In genomic region chr2:168472899-168473298, GRCm38 (mm10) we compare ENCODE assay signal across 8 mouse cellular contexts.
DNase-seq lines count a peak whose midpoint lies in the region; ATAC-seq and TF ChIP-seq lines count a peak whose summit lies in the region.

No protein-coding gene starts in this region.

- WGBS in hindbrain, embryonic 10.5 days = 8% methylated on average over 16 of the region's 16 CpGs
- WGBS in lung, postnatal 0 days = 6% methylated on average over 16 of the region's 16 CpGs

- no peaks in the 10 kb centered on the region for H3K9me3 ChIP-seq in hindbrain, embryonic 10.5 days
- H3K9me3 ChIP-seq in lung, postnatal 0 days (ENCODE audit: low read length) = no peaks in the 10 kb centered on the region

- peak overlapping the region; percentile 74 for H3K27ac ChIP-seq in hindbrain, embryonic 10.5 days
- H3K27ac ChIP-seq in lung, postnatal 0 days (ENCODE audit: low read length) = no peak overlapping the region

- peak; percentile 39; the same call in 1 of the 2 replicates for ATAC-seq in lung, postnatal 0 days

- peak; percentile 79 for TF ChIP-seq CTCF in lung, postnatal 0 days (IDR thresholded peaks at IDR 0.05)

- no peak for TF ChIP-seq EP300 in lung, postnatal 0 days (IDR thresholded peaks at IDR 0.05)

- no peaks in the 10 kb centered on the region for H3K36me3 ChIP-seq in hindbrain, embryonic 10.5 days
- no peaks in the 10 kb centered on the region for H3K36me3 ChIP-seq in lung, postnatal 0 days (ENCODE audit: insufficient read depth, low read length)

- peaks cover 12% of the 10 kb centered on the region for H3K4me1 ChIP-seq in hindbrain, embryonic 10.5 days (replicated peaks)
- H3K4me1 ChIP-seq in lung, postnatal 0 days (ENCODE audit: insufficient read depth, low read depth, low read length) = no peaks in the 10 kb centered on the region

- DNase-seq in Muller cell, postnatal 12 days (ENCODE audit: inconsistent ontology term) = peak; percentile 52
- DNase-seq in cerebellum, adult 18-20 months = peak; percentile 62 to 79
- peak; percentile 62 for DNase-seq in forelimb bud, embryonic 11.5 days (ENCODE audit: low read depth, low spot score)
- peak; percentile 63 for DNase-seq in hindbrain, embryonic 10.5 days (ENCODE audit: low spot score)
- DNase-seq in layer of hippocampus, adult 9-10 months (ENCODE audit: low spot score) = peak; percentile 43
- DNase-seq in lung, postnatal 0 days (ENCODE audit: low spot score) = peak; percentile 70
- peak; percentile 46 for DNase-seq in ovary, postnatal 14 days (ENCODE audit: low spot score)
- DNase-seq in thymus, postnatal 25 days = peak; percentile 87

- H3K4me3 ChIP-seq in hindbrain, embryonic 10.5 days = peak overlapping the region; percentile 54
- peak overlapping the region; percentile 28 for H3K4me3 ChIP-seq in lung, postnatal 0 days (ENCODE audit: low read depth, low read length)

- H3K9ac ChIP-seq in lung, postnatal 0 days (replicated peaks; ENCODE audit: low read depth) = no peak overlapping the region; the same call in 1 of the 2 replicates

- H3K27me3 ChIP-seq in hindbrain, embryonic 10.5 days (ENCODE audit: insufficient read depth, poor library complexity, severe bottlenecking) = peaks cover 40% of the 10 kb centered on the region; the same call in 1 of the 2 replicates
- H3K27me3 ChIP-seq in lung, postnatal 0 days (replicated peaks; ENCODE audit: insufficient read depth, low read length) = peaks cover 14% of the 10 kb centered on the region; the same call in 1 of the 2 replicates

- H3K4me2 ChIP-seq in lung, postnatal 0 days (replicated peaks; ENCODE audit: low read depth, low read length) = peak overlapping the region; percentile 52
